Mouse (Mus musculus) gastrocnemius, postnatal 25 days (tissue): ENCODE results near the gene Tut4. TPM values are rescaled to one million over a fixed set of nuclear protein-coding genes. Genes with fewer than 3 reads are reported as not detected.

Experiments used
- DNase-seq: peaks from one replicate; pipeline ENCODE4 v3.0.0; 2022
- long read RNA-seq, 2 experiments: library from polyadenylated mRNA; stranded (forward); transcript quantifications; one replicate each; pipeline ENCODE4 v2.0.0; 2021
- total RNA-seq, 2 experiments: library from RNA; stranded (reverse); gene quantifications; 1 replicate in 1 of 2; 2 replicates in 1 of 2; pipeline ENCODE4 v1.2.3; 2021

Tut4 gene
- total RNA-seq = 10 to 100 TPM; 10.8 to 14.8 TPM
- long read RNA-seq, experiment 1, partial matches to known transcripts = 1 of 4 reads
- long read RNA-seq, experiment 1, other reads (novel, unspliced or antisense) = 2 of 4 reads
- long read RNA-seq, experiment 2, partial matches to known transcripts = 1 of 4 reads
- long read RNA-seq, experiment 2, other reads (novel, unspliced or antisense) = 1 of 4 reads

DNA sequence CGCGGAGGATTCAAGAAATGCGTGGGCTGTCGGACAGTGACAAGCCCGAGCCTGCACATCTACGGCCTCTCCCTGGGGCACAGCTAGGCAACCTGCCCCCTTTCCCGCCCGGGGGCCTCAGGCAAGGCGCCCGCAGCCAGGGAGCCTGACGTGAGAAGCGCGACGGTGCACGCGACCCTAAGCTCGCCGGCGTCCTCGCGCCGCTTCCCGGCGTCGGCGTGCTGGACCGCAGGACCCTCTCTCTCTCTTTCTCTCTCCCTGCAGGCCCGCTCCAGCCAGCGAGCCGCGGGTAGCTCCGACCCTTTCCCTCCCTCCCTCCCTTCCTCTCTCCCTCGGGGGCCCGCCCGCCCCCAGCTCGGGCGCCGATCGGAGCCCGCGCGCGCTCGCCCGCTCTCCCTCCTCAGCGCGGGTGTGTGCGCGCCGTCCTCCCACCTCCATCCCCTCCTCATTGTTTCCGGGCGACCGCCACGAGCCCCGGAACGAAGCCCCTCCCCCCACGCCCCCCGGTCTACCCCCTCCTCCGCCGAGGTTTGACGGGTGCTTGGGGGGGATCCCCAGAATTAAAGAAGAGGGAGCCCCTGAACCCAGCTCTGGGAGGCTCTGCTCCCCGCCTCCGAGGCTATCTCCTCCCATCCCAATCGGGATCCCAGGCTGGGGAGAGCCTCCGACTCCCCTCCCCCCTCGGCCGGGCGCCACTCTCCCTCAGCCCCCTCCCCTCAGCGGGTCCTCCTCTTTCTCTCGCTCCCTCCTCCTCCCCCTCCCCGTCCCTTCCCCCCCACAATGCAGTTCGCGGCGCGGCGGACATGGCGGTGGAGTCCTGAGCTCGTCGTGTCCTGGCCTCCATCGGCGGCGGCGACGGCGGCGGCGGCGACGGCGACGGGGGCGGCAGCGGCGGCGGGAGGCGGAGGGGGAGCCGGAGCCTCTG is at the start of gene Tut4:
Gene Tut4, plus strand, starts transcription at position 196 of the 925 bp plus-strand sequence.
- DNase-seq = peak; percentile 87

DNA sequence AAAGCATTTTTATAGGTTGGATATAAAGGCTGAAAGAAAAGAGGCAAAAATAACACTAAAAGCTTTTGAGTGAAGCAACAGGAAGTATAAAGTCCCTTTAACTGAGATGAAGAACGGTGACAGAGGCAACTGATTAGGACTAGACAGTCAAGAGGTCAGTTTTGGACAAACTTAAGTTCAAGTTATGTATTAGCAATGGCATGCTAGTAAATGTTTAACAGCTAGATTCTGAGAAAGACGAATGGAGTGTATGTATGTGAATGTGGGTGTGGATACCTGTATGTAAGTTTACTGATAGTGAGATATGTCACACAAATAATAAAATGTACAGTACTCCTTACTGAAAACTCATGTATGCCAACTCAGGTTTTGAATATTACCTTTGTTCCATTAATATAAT is 34.6 kb upstream of the Tut4 start:
- no peak for DNase-seq

DNA sequence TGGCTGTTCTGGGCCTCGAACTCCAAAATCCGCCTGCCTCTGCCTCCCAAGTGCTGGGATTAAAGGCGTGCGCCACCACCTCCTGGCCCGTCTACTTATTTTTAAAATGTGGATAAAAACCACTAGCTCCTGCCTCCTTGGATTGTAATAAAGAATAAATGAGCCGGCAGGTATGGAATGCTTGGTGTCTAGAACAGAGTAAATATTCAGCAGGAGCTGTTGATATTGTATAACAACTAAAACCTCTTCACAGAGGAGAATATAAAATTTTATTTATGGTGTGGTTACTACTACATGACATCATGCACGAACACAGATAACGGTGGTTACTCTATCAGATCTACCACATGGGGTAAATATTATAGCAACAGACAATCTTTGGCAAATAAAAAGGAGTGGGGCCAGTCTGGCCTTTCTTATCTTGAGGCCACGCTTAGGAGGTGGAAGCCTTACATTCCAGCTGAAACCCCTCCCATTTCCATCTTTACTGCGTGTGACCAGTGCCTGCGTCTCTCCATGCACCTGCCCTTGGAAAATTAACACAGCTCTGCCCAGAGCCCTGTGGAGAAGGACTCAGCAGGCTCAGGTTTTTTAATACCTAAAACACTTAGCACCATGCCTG is 31.4 kb upstream of the Tut4 start:
- DNase-seq = no peak

DNA sequence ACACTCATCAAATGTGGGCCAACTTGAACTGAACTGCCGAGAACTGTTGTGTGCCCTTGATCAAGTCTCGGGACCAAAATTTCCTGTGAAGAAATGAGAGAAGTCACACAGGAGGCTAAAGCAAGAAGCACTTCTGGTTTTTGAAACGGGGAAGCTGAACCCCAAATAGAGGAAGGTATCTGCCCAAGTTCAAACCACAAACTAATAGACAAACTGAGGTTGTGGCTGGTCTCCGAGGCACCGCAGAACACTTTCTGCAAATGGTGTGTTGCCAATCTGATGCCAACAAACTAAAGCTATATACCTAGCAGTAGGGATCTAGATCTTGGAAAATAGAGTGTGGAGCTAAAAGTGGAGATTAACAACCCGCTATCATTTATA is 30.9 kb upstream of the Tut4 start:
- DNase-seq = no peak

DNA sequence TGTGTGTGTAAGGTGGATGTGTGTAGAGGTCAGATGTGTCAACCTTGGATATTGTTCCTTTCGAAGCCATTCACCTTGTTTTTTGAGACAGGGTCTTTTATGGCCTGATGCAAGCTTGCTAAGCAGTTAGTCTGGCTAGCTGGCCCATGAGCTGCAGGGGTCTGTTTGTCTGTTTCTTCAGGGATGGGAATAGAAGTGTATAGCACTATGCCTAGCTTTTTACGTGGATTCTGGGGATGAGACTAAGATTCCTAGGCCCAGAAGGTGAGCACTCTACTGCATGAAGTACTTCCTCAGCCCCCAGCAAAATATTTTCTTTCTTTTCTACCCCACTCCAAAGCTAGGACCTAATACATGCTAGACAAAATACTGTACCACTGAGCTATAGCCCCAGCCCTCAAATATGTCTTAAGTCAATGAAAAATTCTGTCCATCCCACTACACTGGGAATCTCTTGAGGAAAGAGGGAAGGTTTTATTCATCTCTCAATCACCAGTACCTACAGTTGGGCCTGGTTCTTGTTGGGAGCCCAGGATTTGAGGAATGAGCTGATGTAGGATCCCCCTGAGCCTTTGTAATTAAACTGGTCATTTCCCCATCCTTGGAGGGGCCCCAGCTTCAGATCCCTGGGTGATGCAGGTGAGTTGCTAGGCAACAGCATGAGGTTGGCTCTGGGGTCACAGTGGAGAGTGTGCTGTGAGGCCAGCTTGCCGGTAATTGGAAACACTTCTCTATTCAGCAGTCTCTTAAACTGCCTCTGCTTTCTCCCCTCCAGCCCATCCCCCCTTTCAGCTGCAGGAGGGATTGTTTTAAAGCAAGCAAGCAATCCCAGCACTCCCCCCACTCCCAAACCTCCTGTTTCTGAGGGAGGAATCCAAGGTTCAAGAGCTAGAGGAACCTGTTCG is 28.3 kb upstream of the Tut4 start:
- no peak for DNase-seq

DNA sequence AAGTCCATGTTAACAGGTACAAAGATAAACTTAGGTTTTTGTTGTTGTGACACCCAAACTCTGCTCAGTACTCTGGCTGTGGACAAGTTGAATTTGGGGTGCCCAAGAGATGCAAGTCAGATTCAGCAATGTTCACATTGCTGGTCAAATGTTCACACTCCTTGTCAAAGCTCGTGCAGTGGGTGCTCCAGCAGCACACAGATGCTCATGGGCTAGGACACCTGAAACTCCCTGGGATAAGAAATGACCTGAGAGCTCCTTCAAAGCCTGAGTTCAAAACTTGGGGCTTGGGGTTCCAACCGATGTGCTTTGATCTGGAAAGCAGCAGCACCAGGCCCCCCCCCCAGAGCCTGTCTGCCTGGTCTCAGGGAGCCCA is 27.7 kb upstream of the Tut4 start:
- DNase-seq = no peak

DNA sequence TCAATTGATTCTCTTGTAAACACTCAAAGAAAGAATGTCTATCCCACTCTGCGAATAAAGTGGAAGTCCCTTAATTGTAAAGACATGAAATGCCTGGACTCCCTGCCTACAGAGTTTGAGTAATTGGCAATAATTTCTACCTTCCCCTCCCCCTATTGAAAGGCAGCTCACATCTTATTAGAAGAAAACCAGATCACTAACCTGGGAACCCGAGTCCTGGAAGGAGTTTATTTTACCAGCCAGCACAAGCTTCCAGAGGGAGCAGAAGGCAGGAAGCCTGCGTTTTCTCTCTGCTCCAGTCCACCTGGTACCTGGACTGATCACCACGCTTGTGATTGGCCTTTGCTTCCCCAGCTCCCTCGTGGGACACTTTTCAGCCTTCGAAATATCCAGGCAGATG is 25.9 kb upstream of the Tut4 start:
- no peak for DNase-seq

DNA sequence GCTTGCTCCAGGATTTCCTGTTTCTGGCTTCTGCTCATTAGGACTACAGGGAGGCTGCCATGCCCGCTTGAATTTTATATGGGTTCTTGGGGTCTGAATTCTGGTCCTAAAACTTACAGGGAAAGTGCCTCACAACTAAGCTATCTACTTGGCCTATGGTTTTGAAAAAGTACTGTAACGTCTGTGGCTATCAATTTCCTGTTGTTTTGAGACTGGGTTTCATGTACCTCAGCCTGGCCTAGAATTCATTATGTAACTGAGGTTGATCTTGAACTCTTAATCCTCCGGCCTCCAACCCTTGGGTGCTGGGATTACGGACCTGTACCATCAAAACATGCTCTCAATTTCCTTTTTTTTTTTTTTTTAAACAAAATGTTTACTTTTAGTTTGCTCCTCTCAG is 25.0 kb upstream of the Tut4 start:
- no peak for DNase-seq

DNA sequence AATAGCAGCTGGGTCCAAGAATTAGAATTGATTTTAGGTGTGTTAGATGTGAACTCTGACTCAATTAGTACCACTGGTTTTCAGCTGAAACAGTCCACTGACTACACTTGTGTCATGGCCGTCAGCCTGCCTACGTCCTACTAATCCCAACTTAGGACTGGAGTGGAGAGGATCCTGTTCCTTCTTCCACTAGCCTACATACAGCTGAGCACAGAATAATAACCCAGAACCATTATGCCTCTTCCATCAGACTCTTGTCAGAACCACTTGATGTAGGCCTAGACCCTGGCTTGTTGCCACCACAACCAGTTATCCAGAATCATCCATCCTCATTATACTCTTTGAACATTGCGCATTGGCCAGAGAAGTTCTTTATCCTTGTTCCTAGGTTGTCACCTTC is 24.4 kb upstream of the Tut4 start:
- DNase-seq = no peak

DNA sequence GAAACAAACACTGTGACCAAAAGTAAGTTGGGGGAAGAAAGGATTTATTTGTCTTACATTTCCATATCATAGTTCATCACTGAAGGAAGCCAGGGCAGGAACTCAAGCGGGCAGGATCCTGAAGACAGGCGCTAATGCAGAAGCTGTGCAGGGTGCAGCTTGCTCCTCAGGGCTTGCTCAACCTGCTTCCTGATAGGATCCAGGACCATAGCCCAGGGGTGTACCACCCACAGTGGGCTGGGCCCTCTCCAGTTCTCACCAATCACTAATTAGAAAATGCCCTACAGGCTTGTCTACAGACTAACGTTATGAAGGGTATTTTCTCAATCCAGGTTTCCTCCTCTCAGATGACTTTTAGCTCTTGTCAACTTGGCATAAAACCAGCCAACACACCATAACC is 23.6 kb upstream of the Tut4 start:
- DNase-seq = no peak

DNA sequence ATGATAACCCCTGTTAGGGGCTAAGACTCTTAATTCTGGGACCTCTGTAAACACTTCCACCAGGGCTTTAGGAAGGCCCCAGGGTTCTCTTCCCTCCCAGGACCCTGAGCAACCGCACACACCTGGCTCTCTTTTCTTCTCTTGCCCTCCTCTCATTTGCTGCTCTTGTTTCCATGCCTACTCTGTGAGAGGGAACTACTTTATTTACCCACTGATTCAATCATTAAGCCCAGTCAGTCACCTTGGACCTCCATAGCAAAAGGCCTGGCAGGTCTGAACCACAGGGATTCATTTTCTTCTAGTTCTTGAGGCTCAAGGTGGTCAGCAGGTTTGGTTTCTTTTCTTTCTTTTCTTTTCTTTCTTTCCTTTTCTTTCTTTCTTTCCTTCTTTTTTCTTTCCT is 23.0 kb upstream of the Tut4 start:
- no peak for DNase-seq

DNA sequence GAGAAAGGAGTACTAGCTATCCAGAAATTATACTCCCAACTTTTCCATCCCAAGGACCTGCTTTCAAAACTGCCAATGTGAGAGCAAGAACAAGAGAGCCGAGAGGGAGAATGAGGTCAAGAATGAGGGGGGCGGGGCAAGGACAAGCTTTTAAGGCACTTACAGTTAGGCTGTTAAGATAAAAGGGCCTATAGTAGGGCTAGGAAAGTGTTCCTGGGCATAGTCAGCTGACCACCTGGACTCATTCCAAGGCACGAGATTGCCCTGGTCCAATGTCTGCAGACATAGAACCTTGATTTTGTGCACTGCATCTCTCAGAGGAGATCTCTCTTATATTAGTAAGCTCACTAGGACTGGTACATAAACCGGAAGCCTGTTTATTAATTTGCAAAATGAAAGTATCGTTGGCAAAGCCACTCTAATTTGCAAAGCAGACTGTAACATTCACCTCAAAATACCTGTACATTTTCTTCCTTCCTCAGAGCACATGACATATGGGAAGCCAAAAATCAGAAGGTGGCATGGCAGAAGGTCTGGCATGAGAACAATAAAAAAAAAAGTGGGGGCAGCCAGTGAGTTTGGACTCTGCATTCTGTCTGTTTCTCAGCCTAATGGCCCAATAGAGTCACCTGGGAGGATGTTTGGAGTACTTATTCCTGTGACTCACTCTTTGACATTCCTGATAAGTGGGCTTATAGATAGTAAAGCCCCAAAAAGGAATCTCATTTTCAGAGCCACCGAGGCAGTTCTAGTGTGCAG is 21.0 kb upstream of the Tut4 start:
- no peak for DNase-seq

DNA sequence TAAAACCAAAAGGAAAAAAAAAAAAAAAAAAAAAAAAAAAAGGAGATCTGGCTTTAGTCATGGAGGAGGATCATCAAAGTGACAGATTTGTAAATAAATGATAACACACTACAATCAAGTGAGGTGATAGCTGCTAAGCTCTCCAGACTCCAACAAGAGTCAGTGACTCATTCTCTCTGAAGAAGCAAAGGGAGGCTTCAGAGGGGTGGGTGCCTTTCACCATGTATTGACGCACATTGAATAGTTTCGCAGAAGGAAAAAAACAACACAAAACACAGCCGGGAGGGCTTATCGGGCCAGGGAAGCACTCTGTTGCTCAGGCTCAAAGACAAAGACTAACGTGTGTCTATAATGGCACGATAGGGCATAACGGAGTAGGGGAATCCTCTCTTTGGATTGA is 11.1 kb upstream of the Tut4 start:
- no peak for DNase-seq

DNA sequence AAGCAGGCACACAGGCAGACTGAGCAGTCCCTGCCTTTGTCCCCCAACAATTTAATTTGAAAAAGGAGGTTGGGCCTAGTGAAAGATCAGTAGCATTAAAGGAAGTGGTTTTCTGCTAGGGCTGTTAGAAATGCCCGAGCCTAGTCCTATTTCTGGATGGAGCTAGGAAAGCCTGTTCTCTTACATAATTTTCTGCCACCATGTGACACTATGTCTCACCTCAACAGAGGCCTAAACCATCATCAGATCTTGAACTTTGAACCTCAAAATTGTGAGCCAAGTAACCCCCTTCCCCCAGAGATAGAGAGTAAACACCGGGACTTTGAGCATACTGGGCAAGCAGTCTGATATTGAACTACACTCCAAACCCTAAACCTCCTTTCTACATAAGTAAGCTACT is 3.2 kb upstream of the Tut4 start:
- no peak for DNase-seq

DNA sequence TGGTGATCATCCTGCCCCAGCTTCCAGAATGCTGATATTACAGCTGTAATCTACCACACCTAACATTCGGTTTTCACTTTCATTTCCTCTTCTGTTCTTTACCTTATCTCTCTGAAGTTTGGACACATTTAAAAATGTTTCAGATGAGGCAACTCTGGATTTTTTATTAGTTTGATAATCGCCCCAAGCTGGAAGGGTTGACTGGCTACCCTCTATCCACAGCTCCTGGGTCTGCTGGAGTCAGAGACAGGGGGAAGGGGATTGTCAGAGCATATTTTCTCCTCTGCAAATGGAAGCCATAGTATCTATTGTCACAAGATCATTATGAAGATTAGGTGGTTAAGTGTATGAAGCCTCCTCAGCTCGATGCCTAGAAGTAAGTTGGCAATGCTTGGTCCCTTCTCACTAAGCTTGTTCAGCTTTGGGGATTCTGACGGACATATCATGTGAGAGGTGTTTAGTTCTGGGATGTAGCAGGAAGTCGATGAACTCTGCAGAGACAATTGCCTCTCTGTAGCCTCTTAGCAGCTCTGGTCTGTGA is 955 bp upstream of the Tut4 start:
- no peak for DNase-seq

DNA sequence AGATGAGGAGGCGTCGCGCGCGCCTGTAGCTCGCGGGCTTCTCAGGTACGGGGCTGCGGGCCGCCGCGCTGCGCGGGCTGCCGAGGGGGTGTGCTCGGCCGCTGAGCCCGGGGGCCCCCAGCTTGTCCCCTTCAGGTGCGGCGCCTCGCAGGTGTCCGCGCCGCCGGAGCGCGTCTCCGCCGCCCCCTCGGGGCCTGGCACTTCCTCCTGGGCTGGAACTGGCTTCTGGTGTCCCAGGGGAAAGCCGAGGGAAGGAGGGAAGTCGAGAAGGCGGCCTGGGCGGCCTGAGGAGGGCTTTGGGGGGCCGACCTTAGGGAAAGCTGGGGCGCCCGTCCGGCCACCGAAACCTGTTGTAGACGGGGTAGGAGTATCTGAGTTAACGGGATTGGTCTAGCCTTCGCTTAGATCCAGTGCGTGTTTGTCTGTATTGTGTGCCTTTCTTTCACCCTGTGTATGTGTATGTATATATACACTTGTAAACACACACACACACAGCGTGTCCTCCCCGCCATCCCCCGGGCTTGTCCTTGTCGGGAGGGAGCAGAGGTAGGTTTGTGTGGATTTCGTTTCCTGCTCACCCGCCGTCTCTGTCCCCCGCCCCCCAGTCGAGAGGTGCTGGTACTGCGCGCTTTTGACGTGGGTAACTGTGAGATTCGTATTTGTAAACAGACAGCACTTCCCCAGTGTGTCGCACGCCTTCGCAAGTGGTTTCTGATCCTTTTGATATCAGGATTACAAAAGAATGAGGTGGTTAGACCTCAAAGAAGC is 1.1 kb downstream of the Tut4 start:
- peak; percentile 52 for DNase-seq

DNA sequence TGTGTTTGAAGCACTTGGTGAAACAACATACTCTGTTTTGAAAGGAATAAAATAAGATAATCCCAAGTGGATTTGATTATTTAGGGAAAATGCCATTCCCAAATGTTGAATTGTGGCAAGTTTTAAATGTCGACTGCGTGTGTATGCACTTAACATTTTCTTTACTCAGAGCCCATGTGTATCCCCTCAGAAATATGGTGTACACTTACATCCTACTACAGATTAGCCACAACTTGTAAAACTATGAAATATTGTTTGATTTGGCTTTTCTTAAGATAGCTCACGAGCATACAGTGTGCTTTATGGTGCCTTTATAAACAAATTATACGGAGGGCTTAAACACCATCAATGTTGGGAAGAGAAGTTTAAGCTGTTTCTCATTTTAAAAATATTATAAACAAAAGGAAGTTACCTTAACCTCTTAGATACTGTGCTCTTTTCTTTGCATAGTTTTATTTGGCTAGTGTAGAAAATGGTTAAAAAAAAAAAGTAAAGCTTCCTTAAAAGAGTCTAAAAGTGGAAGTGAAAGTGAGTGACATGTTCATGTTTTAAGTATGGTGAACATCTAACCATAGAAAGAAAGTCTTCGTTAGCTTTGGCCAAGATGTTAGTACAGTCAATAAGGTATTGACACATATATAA is 2.2 kb downstream of the Tut4 start:
- DNase-seq = no peak

DNA sequence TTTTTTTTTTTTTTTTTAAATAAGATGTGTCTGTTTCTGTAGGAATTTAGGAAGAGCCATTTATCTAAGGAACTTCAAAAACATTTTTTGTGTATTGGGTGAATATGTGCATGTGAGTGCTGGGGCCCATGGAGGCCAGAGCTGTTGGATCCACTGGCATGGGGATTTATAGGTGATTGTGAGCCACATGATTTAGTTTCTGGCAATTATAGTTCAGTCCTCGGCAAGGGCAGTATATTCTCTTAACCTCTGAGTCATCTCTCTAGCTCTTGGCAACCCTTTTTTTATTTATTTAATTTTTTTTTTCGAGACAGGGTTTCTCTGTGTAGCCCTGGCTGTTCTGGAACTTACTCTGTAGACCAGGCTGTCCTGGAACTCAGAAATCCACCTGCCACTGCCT is 14.4 kb downstream of the Tut4 start:
- DNase-seq = no peak

DNA sequence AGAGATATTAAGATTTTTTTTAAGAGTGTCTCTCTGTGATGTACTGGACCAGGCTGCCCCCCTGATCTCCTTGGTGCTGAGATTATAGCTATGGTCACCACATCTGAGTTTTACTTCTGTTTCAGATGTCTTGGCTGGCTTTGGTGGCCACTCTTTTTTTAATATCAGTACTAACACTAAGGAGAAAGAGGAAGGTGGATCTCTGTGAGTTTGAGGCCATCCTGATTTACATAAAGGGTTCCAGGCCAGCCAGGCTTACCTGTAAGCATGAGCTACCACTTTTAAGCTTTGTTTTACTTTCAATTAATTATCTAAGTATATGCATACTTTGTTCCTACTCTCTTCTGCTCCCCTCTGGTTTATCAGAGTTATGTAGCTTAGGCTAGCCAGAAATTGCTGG is 23.6 kb downstream of the Tut4 start:
- DNase-seq = no peak

DNA sequence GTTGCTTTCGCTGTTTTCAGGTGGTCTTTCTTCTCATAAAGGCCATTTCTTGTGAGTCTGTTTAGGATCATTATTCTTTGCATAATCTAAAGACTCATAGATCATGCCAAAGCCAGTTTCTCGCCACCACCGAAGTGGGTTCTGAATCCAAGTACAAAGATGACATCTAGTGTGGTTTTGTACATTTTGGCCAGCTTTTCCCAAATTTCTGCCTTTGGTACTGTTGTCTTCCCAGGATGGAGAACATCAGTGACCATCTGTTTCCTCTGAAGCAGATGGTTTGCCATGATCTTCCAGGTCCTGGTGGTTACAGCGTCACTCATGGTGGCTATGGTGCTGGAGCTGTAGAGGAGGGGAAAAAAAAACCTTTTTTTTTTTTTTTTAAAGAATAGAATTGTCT is 25.0 kb downstream of the Tut4 start:
- DNase-seq = no peak
